Mouse (Mus musculus): ENCODE measurements at regions not wholly inside any gene's neighbourhood (a gene's known extent, or its start where the extent isn't known, plus 50 kb on each side); places are given as distances from the start of the nearest gene placed in this dataset.
"Not testable (repeated sequence)": the region's sequence is repeated elsewhere in the genome, so short reads cannot be mapped to it uniquely, and the experiment has no call there.

DNA sequence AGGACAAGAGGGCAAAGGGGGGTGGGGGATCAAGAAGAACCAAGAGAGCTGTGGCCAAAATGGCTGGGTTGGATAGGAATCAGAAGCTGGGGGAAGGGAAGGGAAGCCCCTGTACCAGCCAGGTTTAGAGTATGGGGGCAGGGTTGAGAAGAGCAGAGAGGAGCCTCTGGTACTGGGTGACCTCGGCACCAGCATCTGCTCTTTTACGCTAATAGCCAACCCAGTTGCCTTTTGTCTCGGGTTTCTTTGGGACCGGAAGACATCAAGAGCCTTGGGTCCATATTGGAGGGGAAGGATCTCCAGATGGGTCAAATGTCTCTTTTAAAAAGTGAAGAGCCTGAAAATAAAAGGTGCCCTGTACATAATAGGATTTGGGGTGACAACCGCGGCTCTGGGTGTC lies 493.0 kb upstream of the Gulo start:
- TF ChIP-seq POLR2A (IDR thresholded peaks at IDR 0.05; ENCODE audit: extremely low read depth, insufficient read depth, low read length) (no peak), CTCF (IDR thresholded peaks at IDR 0.05; ENCODE audit: low read depth, low read length) (no peak)
- no peak for DNase-seq (ENCODE audit: extremely low read depth, low read depth, low spot score)
- Histone ChIP-seq H3K4me3 (ENCODE audit: insufficient read depth, low read depth, low read length) (no peak overlapping the region), H3K36me3 (ENCODE audit: control insufficient read depth, insufficient read depth, low read length) (no peaks in the 10 kb centered on the region), H3K27me3 (ENCODE audit: control insufficient read depth, insufficient read depth, low read length) (no peaks in the 10 kb centered on the region), H3K4me1 (ENCODE audit: control insufficient read depth, insufficient read depth, low read length) (no peaks in the 10 kb centered on the region), H3K27ac (replicated peaks; ENCODE audit: insufficient read depth, low read depth, low read length) (no peak overlapping the region), H3K79me2 (ENCODE audit: control insufficient read depth, insufficient read depth, low read length) (no peaks in the 10 kb centered on the region), H3K9ac (ENCODE audit: low read depth, low read length) (no peak overlapping the region)
- 90% methylated on average over 6 of the region's 6 CpGs for WGBS

- Histone ChIP-seq H3K36me3 (ENCODE audit: control insufficient read depth, insufficient read depth, low read length) (no peaks in the 10 kb centered on the region), H3K4me3 (ENCODE audit: insufficient read depth, low read depth, low read length) (no peak overlapping the region), H3K4me1 (ENCODE audit: control insufficient read depth, insufficient read depth, low read length) (no peaks in the 10 kb centered on the region), H3K79me2 (ENCODE audit: control insufficient read depth, insufficient read depth, low read length) (no peaks in the 10 kb centered on the region), H3K27ac (replicated peaks; ENCODE audit: insufficient read depth, low read depth, low read length) (no peak overlapping the region), H3K9ac (ENCODE audit: low read depth, low read length) (no peak overlapping the region), H3K27me3 (ENCODE audit: control insufficient read depth, insufficient read depth, low read length) (no peaks in the 10 kb centered on the region)
- 24% methylated on average over 11 of the region's 11 CpGs for WGBS
- peak; percentile 39 for DNase-seq (ENCODE audit: extremely low read depth, low read depth, low spot score)
- TF ChIP-seq POLR2A (IDR thresholded peaks at IDR 0.05; ENCODE audit: extremely low read depth, insufficient read depth, low read length): no peak
- no peak for TF ChIP-seq CTCF (IDR thresholded peaks at IDR 0.05; ENCODE audit: low read depth, low read length)
Observed at GRCm38 (mm10) chr14:66499896-66500295, 490.9 kb upstream of the Gulo start.

DNA sequence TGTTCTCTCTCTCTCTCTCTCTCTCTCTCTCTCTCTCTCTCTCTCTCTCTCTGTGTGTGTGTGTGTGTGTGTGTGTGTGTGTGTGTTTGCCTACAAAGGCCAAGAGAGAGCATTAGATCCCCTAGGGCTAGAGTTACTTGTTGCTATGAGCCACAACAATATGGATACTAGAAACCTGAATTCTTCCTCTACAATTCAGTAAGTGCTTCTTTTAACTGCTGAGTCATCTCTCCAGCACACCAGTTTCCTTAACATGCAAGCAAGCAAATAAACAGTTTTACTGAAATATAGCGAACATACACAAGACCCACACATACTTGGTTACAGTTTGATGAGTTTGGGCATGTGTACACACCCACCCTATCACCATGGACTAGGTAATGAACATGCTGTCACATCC lies 486.1 kb upstream of the Gulo start:
- 81% methylated on average over 1 of the region's 1 CpGs for WGBS

DNA sequence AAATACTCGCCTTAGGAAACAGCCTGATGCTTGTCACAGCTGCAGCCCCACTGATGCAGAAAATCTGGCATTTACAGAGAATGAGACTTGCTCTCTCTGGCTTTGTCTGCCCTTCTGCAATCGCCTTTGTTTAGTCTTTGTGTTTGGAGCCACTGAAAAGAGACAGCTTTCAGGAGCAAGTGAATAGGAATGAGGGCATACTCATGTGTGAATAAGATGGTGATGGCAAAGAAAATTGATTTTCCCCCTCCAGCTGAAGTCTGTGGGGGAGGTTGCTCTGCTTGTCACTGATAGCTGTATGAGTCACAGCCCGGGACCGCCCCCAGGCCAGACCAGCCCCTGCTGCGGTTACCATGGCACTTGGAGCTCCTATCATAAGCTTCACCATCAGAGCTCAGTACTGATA lies 485.5 kb upstream of the Gulo start:
- Histone ChIP-seq H3K36me3 (ENCODE audit: control insufficient read depth, insufficient read depth, low read length) (no peaks in the 10 kb centered on the region), H3K27me3 (ENCODE audit: control insufficient read depth, insufficient read depth, low read length) (no peaks in the 10 kb centered on the region), H3K4me3 (ENCODE audit: insufficient read depth, low read depth, low read length) (no peak overlapping the region), H3K79me2 (ENCODE audit: control insufficient read depth, insufficient read depth, low read length) (no peaks in the 10 kb centered on the region), H3K27ac (replicated peaks; ENCODE audit: insufficient read depth, low read depth, low read length) (no peak overlapping the region), H3K9ac (ENCODE audit: low read depth, low read length) (no peak overlapping the region), H3K4me1 (ENCODE audit: control insufficient read depth, insufficient read depth, low read length) (no peaks in the 10 kb centered on the region)
- WGBS: 33% methylated on average over 5 of the region's 5 CpGs
- TF ChIP-seq CTCF (IDR thresholded peaks at IDR 0.05; ENCODE audit: low read depth, low read length) (no peak), POLR2A (IDR thresholded peaks at IDR 0.05; ENCODE audit: extremely low read depth, insufficient read depth, low read length) (no peak)
- no peak for DNase-seq (ENCODE audit: extremely low read depth, low read depth, low spot score)

More for the DNA sequence above, 486.1 kb upstream of the Gulo start:
- Histone ChIP-seq H3K9ac (ENCODE audit: low read depth, low read length) (no peak overlapping the region), H3K4me3 (ENCODE audit: insufficient read depth, low read depth, low read length) (no peak overlapping the region), H3K27ac (replicated peaks; ENCODE audit: insufficient read depth, low read depth, low read length) (no peak overlapping the region), H3K27me3 (ENCODE audit: control insufficient read depth, insufficient read depth, low read length) (no peaks in the 10 kb centered on the region), H3K4me1 (ENCODE audit: control insufficient read depth, insufficient read depth, low read length) (no peaks in the 10 kb centered on the region), H3K79me2 (ENCODE audit: control insufficient read depth, insufficient read depth, low read length) (no peaks in the 10 kb centered on the region), H3K36me3 (ENCODE audit: control insufficient read depth, insufficient read depth, low read length) (no peaks in the 10 kb centered on the region)
- DNase-seq (ENCODE audit: extremely low read depth, low read depth, low spot score): no peak
- TF ChIP-seq CTCF (IDR thresholded peaks at IDR 0.05; ENCODE audit: low read depth, low read length) (no peak), POLR2A (IDR thresholded peaks at IDR 0.05; ENCODE audit: extremely low read depth, insufficient read depth, low read length) (no peak)

DNA sequence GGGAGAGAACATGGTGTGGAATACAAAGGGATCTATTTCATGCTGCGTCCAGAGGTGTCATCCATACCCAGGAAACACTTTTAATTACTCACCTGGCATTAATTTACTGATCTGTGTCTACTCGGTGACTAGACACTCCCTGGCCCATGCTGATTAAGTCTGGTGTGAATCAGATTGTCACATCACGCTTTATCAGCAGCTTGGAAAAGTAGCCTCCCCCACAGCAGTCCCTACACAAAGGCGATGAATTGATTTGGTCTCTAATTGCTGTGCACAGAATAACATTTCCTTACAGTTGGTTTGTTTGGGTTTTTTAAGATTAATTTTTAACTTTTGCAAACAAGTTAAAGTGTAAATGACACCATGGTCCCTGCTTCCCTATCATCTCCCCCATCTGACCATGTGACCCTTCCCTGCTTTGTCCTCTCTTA lies 484.7 kb upstream of the Gulo start:
- no peaks in the 10 kb centered on the region for H3K79me2 ChIP-seq (ENCODE audit: control insufficient read depth, insufficient read depth, low read length)
- TF ChIP-seq CTCF (IDR thresholded peaks at IDR 0.05; ENCODE audit: low read depth, low read length) (no peak), POLR2A (IDR thresholded peaks at IDR 0.05; ENCODE audit: extremely low read depth, insufficient read depth, low read length) (no peak)
- no peak overlapping the region for H3K27ac ChIP-seq (replicated peaks; ENCODE audit: insufficient read depth, low read depth, low read length)
- no peaks in the 10 kb centered on the region for H3K4me1 ChIP-seq (ENCODE audit: control insufficient read depth, insufficient read depth, low read length)
- no peak for DNase-seq (ENCODE audit: extremely low read depth, low read depth, low spot score)
- no peaks in the 10 kb centered on the region for H3K27me3 ChIP-seq (ENCODE audit: control insufficient read depth, insufficient read depth, low read length)
- 63% methylated on average over 4 of the region's 4 CpGs for WGBS
- H3K36me3 ChIP-seq (ENCODE audit: control insufficient read depth, insufficient read depth, low read length): no peaks in the 10 kb centered on the region
- H3K4me3 ChIP-seq (ENCODE audit: insufficient read depth, low read depth, low read length): no peak overlapping the region
- no peak overlapping the region for H3K9ac ChIP-seq (ENCODE audit: low read depth, low read length)

DNA sequence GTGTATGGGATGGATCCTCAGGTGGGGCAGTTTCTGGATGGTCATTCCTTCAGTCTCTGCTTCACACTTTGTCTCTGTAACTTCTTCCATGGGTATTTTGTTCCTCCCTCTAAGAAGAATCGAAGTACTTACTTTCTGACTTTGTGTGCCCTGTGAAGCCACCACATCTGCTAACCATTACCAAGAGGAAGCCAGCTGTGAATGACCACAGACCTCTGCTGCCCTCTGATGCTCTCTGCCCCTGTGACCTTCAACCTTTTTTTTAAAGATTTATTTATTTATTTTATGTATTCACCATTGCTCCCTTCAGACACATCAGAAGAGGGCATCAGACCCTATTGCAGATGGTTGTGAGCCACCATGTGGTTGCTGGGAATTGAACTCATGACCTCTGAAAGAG lies 475.7 kb upstream of the Gulo start:
- not testable (repeated sequence) for H3K79me2 ChIP-seq (ENCODE audit: control insufficient read depth, insufficient read depth, low read length); H3K27ac ChIP-seq (replicated peaks; ENCODE audit: insufficient read depth, low read depth, low read length); H3K4me3 ChIP-seq (ENCODE audit: insufficient read depth, low read depth, low read length); H3K4me1 ChIP-seq (ENCODE audit: control insufficient read depth, insufficient read depth, low read length); DNase-seq (ENCODE audit: extremely low read depth, low read depth, low spot score); H3K36me3 ChIP-seq (ENCODE audit: control insufficient read depth, insufficient read depth, low read length); H3K9ac ChIP-seq (ENCODE audit: low read depth, low read length); H3K27me3 ChIP-seq (ENCODE audit: control insufficient read depth, insufficient read depth, low read length)
- 88% methylated on average over 1 of the region's 1 CpGs for WGBS
